26 mouse cellular contexts compared by ENCODE assay signal in genomic region chr8:12111626-12112025, GRCm38 (mm10).
"Had no signal": no experiment of that assay in that cellular context is flagged by ENCODE, and none has a peak within 500 bp of the region (broad histone marks: within the 10 kb centered on the region; RNA-seq: fewer than 3 reads in every experiment).

No protein-coding gene starts in this region.

- H3K9me3 ChIP-seq: heart, embryonic 13.5 days; heart, embryonic 15.5 days; hindbrain, embryonic 10.5 days; hindbrain, embryonic 12.5 days; kidney, embryonic 15.5 days; limb, embryonic 13.5 days; limb, embryonic 15.5 days; liver, embryonic 12.5 days had no signal

- H3K9ac ChIP-seq: heart, embryonic 13.5 days; heart, embryonic 15.5 days; hindbrain, embryonic 12.5 days; hindbrain, embryonic 14.5 days; kidney, embryonic 15.5 days; limb, embryonic 13.5 days; limb, embryonic 15.5 days; liver, embryonic 12.5 days; liver, embryonic 14.5 days had no signal

- ATAC-seq: hindbrain, embryonic 16.5 days; inflammation-experienced regulatory T-cells, adult 6 months; liver, embryonic 12.5 days had no signal

- DNase-seq: gastrocnemius, adult 2 months; gastrocnemius, postnatal 10 days; gastrocnemius, postnatal 25 days; heart, adult 2 months; heart, postnatal 4 days; kidney, adult 11 months; kidney, adult 8-10 months; kidney, postnatal 14 days; kidney, postnatal 36 days; layer of hippocampus, adult 9-11 months; layer of hippocampus, postnatal 36 days; left cerebral cortex, postnatal 4 days had no signal

- H3K4me2 ChIP-seq: heart, embryonic 11.5 days; heart, embryonic 13.5 days; heart, embryonic 15.5 days; hindbrain, embryonic 12.5 days; hindbrain, embryonic 14.5 days; kidney, embryonic 15.5 days; limb, embryonic 13.5 days; limb, embryonic 15.5 days; liver, embryonic 12.5 days had no signal

- H3K27me3 ChIP-seq: kidney, embryonic 15.5 days; liver, embryonic 12.5 days had no signal

- H3K27ac ChIP-seq: gastrocnemius, adult 2 months; heart, adult 2 months; heart, embryonic 13.5 days; heart, embryonic 15.5 days; hindbrain, embryonic 10.5 days; hindbrain, embryonic 12.5 days; hindbrain, embryonic 14.5 days; kidney, embryonic 15.5 days; kidney, postnatal 0 days; limb, embryonic 13.5 days; limb, embryonic 15.5 days; liver, embryonic 12.5 days; liver, embryonic 14.5 days had no signal

- H3K36me3 ChIP-seq: heart, embryonic 13.5 days; heart, embryonic 15.5 days; hindbrain, embryonic 10.5 days; hindbrain, embryonic 12.5 days; kidney, embryonic 15.5 days; limb, embryonic 13.5 days; limb, embryonic 15.5 days; liver, embryonic 12.5 days had no signal

- H3K4me1 ChIP-seq: heart, embryonic 15.5 days; limb, embryonic 15.5 days; liver, embryonic 12.5 days had no signal

- H3K4me3 ChIP-seq: gastrocnemius, adult 2 months; heart, adult 2 months; heart, embryonic 13.5 days; heart, embryonic 15.5 days; hindbrain, embryonic 10.5 days; hindbrain, embryonic 12.5 days; kidney, embryonic 15.5 days; limb, embryonic 13.5 days; limb, embryonic 15.5 days; liver, embryonic 12.5 days had no signal
